Mouse (Mus musculus) stomach, embryonic 15.5 days (tissue): ENCODE data around the gene Cgnl1. TPM values are rescaled to one million over a fixed set of nuclear protein-coding genes. Genes with fewer than 3 reads are reported as not detected.

ENCODE experiments used
- ATAC-seq: fragments of 200-750 bp; cut with Nextera tagmentation; 2 replicates; pipeline ENCODE4 v1.8.0; 2017; ENCODE audit warnings: low read depth, moderate number of reproducible peaks, moderate TSS enrichment; ENCODE audit not compliant: insufficient read depth, low FRiP score
- H3K27ac ChIP-seq: fragments of 300-500 bp; sonication (generic); 2 replicates; pipeline ENCODE4 v1.5.1; 2015; ENCODE audit warnings: mild to moderate bottlenecking, inconsistent platforms
- H3K27me3 ChIP-seq: fragments of 300-500 bp; sonication (generic); replicated peaks from 2 replicates; pipeline ENCODE4 v1.6.1; 2015; ENCODE audit warnings: inconsistent platforms
- H3K36me3 ChIP-seq: fragments of 300-500 bp; sonication (generic); 2 replicates; pipeline ENCODE4 v1.6.1; 2015; ENCODE audit warnings: inconsistent platforms
- H3K4me1 ChIP-seq: fragments of 300-500 bp; sonication (generic); 2 replicates; pipeline ENCODE4 v1.6.1; 2015; ENCODE audit warnings: inconsistent platforms
- H3K4me2 ChIP-seq: fragments of 300-500 bp; sonication (generic); 2 replicates; pipeline ENCODE4 v1.6.1; 2015; ENCODE audit warnings: mild to moderate bottlenecking, inconsistent platforms
- H3K4me3 ChIP-seq: fragments of 300-500 bp; sonication (generic); replicated peaks from 2 replicates; pipeline ENCODE4 v1.5.1; 2015; ENCODE audit warnings: inconsistent platforms
- H3K9ac ChIP-seq: fragments of 300-500 bp; sonication (generic); 2 replicates; pipeline ENCODE4 v1.6.1; 2015; ENCODE audit warnings: inconsistent platforms
- H3K9me3 ChIP-seq: fragments of 300-500 bp; sonication (generic); 2 replicates; pipeline ENCODE4 v1.6.1; 2016; ENCODE audit warnings: inconsistent platforms
- WGBS: fragments of 180-500 bp; shearing (Covaris S2); methylation state at CpG from one replicate; pipeline ENCODE4 v1.1.7; 2015; 5-methylcytosine and 5-hydroxymethylcytosine counted together
- polyA plus RNA-seq: library from polyadenylated mRNA; unstranded; fragments of >200 nt; fragmentation: Nextera tagmentation; extraction: Ambion mirVana; gene quantifications from 2 replicates; pipeline ENCODE4 v1.2.1, GENCODE M21; 2015

Cgnl1 gene
- polyA plus RNA-seq, 1 experiment from 2014 or later, result 11.0 TPM

GRCm38 (mm10) chr9:71614643-71615042 lies 156.8 kb downstream of the Cgnl1 start:
- Histone ChIP-seq H3K27ac (no peak overlapping the region), H3K36me3 (no peaks in the 10 kb centered on the region), H3K4me2 (no peak overlapping the region), H3K9ac (no peak overlapping the region), H3K4me1 (no peaks in the 10 kb centered on the region), H3K4me3 (no peak overlapping the region), H3K9me3 (no peaks in the 10 kb centered on the region), H3K27me3 (no peaks in the 10 kb centered on the region)
- ATAC-seq, result no peak
- 24% methylated on average over 2 of the region's 2 CpGs for WGBS

- no peaks in the 10 kb centered on the region for H3K4me1 ChIP-seq
- H3K4me2 ChIP-seq, result no peak overlapping the region
- WGBS, result 69% methylated on average over 6 of the region's 6 CpGs
- no peak overlapping the region for H3K4me3 ChIP-seq
- ATAC-seq, result no peak
- no peaks in the 10 kb centered on the region for H3K36me3 ChIP-seq
- H3K27me3 ChIP-seq, result no peaks in the 10 kb centered on the region
- H3K9me3 ChIP-seq, result no peaks in the 10 kb centered on the region
- H3K27ac ChIP-seq, result no peak overlapping the region
- no peak overlapping the region for H3K9ac ChIP-seq
Observed at GRCm38 (mm10) chr9:71612981-71613380, 158.4 kb downstream of the Cgnl1 start.

- Histone ChIP-seq H3K9ac (no peak overlapping the region), H3K4me2 (no peak overlapping the region), H3K4me1 (no peaks in the 10 kb centered on the region), H3K36me3 (no peaks in the 10 kb centered on the region), H3K27me3 (no peaks in the 10 kb centered on the region), H3K27ac (no peak overlapping the region), H3K4me3 (no peak overlapping the region), H3K9me3 (no peaks in the 10 kb centered on the region)
- WGBS, result 67% methylated on average over 4 of the region's 4 CpGs
- no peak for ATAC-seq
Observed at GRCm38 (mm10) chr9:71611876-71612275, 159.5 kb downstream of the Cgnl1 start.

GRCm38 (mm10) chr9:71609010-71609409 lies 162.4 kb downstream of the Cgnl1 start:
- no peak overlapping the region; the same call in 1 of the 2 replicates for H3K27ac ChIP-seq
- 45% methylated on average over 6 of the region's 6 CpGs for WGBS
- H3K36me3 ChIP-seq, result no peaks in the 10 kb centered on the region
- no peak overlapping the region for H3K9ac ChIP-seq
- ATAC-seq, result no peak
- no peak overlapping the region for H3K4me3 ChIP-seq
- no peaks in the 10 kb centered on the region for H3K4me1 ChIP-seq
- no peaks in the 10 kb centered on the region for H3K27me3 ChIP-seq
- no peaks in the 10 kb centered on the region for H3K9me3 ChIP-seq
- H3K4me2 ChIP-seq, result no peak overlapping the region

GRCm38 (mm10) chr9:71606296-71607057 lies 164.9 kb downstream of the Cgnl1 start:
- Histone ChIP-seq H3K4me3 (no peak overlapping the region), H3K4me2 (no peak overlapping the region), H3K9me3 (no peaks in the 10 kb centered on the region), H3K36me3 (no peaks in the 10 kb centered on the region), H3K4me1 (no peaks in the 10 kb centered on the region), H3K27me3 (no peaks in the 10 kb centered on the region), H3K27ac (0 out of 2 replicates have a peak overlapping the region, but pooled peaks have one; percentile 40), H3K9ac (no peak overlapping the region)
- ATAC-seq, result peak; percentile 31; the same call in 1 of the 2 replicates
- WGBS, result 62% methylated on average over 13 of the region's 13 CpGs

GRCm38 (mm10) chr9:71604914-71605635 lies 166.3 kb downstream of the Cgnl1 start:
- H3K4me2 ChIP-seq, result no peak overlapping the region
- H3K4me1 ChIP-seq, result no peaks in the 10 kb centered on the region
- H3K36me3 ChIP-seq, result no peaks in the 10 kb centered on the region
- H3K9ac ChIP-seq, result no peak overlapping the region
- no peak overlapping the region for H3K27ac ChIP-seq
- no peak overlapping the region for H3K4me3 ChIP-seq
- no peaks in the 10 kb centered on the region for H3K27me3 ChIP-seq
- 37% methylated on average over 6 of the region's 6 CpGs for WGBS
- ATAC-seq, result no peak
- no peaks in the 10 kb centered on the region for H3K9me3 ChIP-seq

- WGBS, result 73% methylated on average over 7 of the region's 7 CpGs
- no peak overlapping the region for H3K4me3 ChIP-seq
- no peak overlapping the region for H3K4me2 ChIP-seq
- H3K36me3 ChIP-seq, result no peaks in the 10 kb centered on the region
- no peak for ATAC-seq
- 0 out of 2 replicates have a peak, but pooled peaks cover 6% of the 10 kb centered on the region for H3K4me1 ChIP-seq
- H3K9ac ChIP-seq, result no peak overlapping the region
- H3K27me3 ChIP-seq, result no peaks in the 10 kb centered on the region
- no peak overlapping the region for H3K27ac ChIP-seq
- H3K9me3 ChIP-seq, result no peaks in the 10 kb centered on the region
Observed at GRCm38 (mm10) chr9:71599861-71600260, 171.5 kb downstream of the Cgnl1 start.

- no peaks in the 10 kb centered on the region for H3K27me3 ChIP-seq
- no peak for ATAC-seq
- no peak overlapping the region for H3K4me3 ChIP-seq
- no peak overlapping the region for H3K27ac ChIP-seq
- no peaks in the 10 kb centered on the region for H3K36me3 ChIP-seq
- no peak overlapping the region for H3K9ac ChIP-seq
- no peaks in the 10 kb centered on the region for H3K9me3 ChIP-seq
- no peak overlapping the region for H3K4me2 ChIP-seq
- 50% methylated on average over 6 of the region's 6 CpGs for WGBS
- H3K4me1 ChIP-seq, result 0 out of 2 replicates have a peak, but pooled peaks cover 6% of the 10 kb centered on the region
Observed at GRCm38 (mm10) chr9:71596888-71597287, 174.5 kb downstream of the Cgnl1 start.

GRCm38 (mm10) chr9:71592577-71593285 lies 178.7 kb downstream of the Cgnl1 start:
- no peak for ATAC-seq

GRCm38 (mm10) chr9:71591938-71592548 lies 179.4 kb downstream of the Cgnl1 start, which contains the start of gene Myzap:
Myzap (minus strand) TSS chr9:71592360.
- Histone ChIP-seq H3K27ac (0 out of 2 replicates have a peak within 1 kb of the TSS, but pooled peaks have one; percentile 4), H3K9ac (peak within 1 kb of the TSS; percentile 42; the same call in 1 of the 2 replicates), H3K4me2 (peak within 1 kb of the TSS; percentile 86), H3K36me3 (no peaks in the 10 kb centered on the region), H3K9me3 (no peaks in the 10 kb centered on the region), H3K4me3 (peak within 1 kb of the TSS; percentile 57), H3K27me3 (no peaks in the 10 kb centered on the region), H3K4me1 (peaks cover 2% of the 10 kb centered on the region; the same call in 1 of the 2 replicates)
- peak; percentile 91 for ATAC-seq
- 1% methylated on average over 29 of the region's 29 CpGs for WGBS

More at GRCm38 (mm10) chr9:71592577-71593285, 178.7 kb downstream of the Cgnl1 start:
- H3K27me3 ChIP-seq, result no peaks in the 10 kb centered on the region
- peak overlapping the region; percentile 86 for H3K4me2 ChIP-seq
- H3K9ac ChIP-seq, result no peak overlapping the region
- H3K36me3 ChIP-seq, result no peaks in the 10 kb centered on the region
- peak overlapping the region; percentile 57 for H3K4me3 ChIP-seq
- no peaks in the 10 kb centered on the region for H3K9me3 ChIP-seq
- 33% methylated on average over 6 of the region's 6 CpGs for WGBS
- 0 out of 2 replicates have a peak overlapping the region, but pooled peaks have one; percentile 4 for H3K27ac ChIP-seq
- H3K4me1 ChIP-seq, result no peaks in the 10 kb centered on the region

- ATAC-seq, result no peak
- Histone ChIP-seq H3K27ac (no peak overlapping the region), H3K9ac (no peak overlapping the region), H3K9me3 (no peaks in the 10 kb centered on the region), H3K4me3 (peak overlapping the region; percentile 57), H3K4me2 (peak overlapping the region; percentile 86), H3K36me3 (no peaks in the 10 kb centered on the region), H3K4me1 (peaks cover 5% of the 10 kb centered on the region; the same call in 1 of the 2 replicates), H3K27me3 (no peaks in the 10 kb centered on the region)
- WGBS, result 31% methylated on average over 5 of the region's 5 CpGs
Observed at GRCm38 (mm10) chr9:71591106-71591505, 180.3 kb downstream of the Cgnl1 start.
